Mouse (Mus musculus) A20 (cell line): ENCODE results near the gene Mon2.

Experiments
- DNase-seq: peaks from one replicate; pipeline ENCODE4 v3.0.0-alpha.2; 2011; ENCODE audit warnings: low read depth, low spot score

Mon2 gene

GRCm38 (mm10) chr10:123076245-123077023, at the start of gene Mon2:
TSS of gene Mon2 (minus strand) at chr10:123076505.
- peak; percentile 96 for DNase-seq

GRCm38 (mm10) chr10:123120666-123121392, 44.5 kb upstream of the Mon2 start:
- DNase-seq, result peak; percentile 33

GRCm38 (mm10) chr10:123116861-123117260, 40.6 kb upstream of the Mon2 start:
- no peak for DNase-seq

GRCm38 (mm10) chr10:123113466-123113865, 37.2 kb upstream of the Mon2 start:
- no peak for DNase-seq

GRCm38 (mm10) chr10:123112787-123113168, 36.5 kb upstream of the Mon2 start:
- no peak for DNase-seq

GRCm38 (mm10) chr10:123112056-123112786, 35.9 kb upstream of the Mon2 start:
- no peak for DNase-seq

- no peak for DNase-seq
These were observed 34.2 kb upstream of the Mon2 start for GRCm38 (mm10) chr10:123110548-123110947.

GRCm38 (mm10) chr10:123108527-123108926, 32.2 kb upstream of the Mon2 start:
- DNase-seq, result no peak

- no peak for DNase-seq
These were observed 31.8 kb upstream of the Mon2 start for GRCm38 (mm10) chr10:123108121-123108520.

GRCm38 (mm10) chr10:123101303-123101702, 25.0 kb upstream of the Mon2 start:
- DNase-seq, result no peak

GRCm38 (mm10) chr10:123100584-123100983, 24.3 kb upstream of the Mon2 start:
- no peak for DNase-seq

- no peak for DNase-seq
These were observed 18.2 kb upstream of the Mon2 start for GRCm38 (mm10) chr10:123094504-123094903.

GRCm38 (mm10) chr10:123092577-123092976, 16.3 kb upstream of the Mon2 start:
- no peak for DNase-seq

- DNase-seq, result peak; percentile 72
These were observed 15.4 kb upstream of the Mon2 start for GRCm38 (mm10) chr10:123091737-123092136.

GRCm38 (mm10) chr10:123089425-123089930, 13.2 kb upstream of the Mon2 start:
- no peak for DNase-seq

- DNase-seq, result no peak
These were observed 10.5 kb upstream of the Mon2 start for GRCm38 (mm10) chr10:123086847-123087246.

GRCm38 (mm10) chr10:123084900-123085641, 8.8 kb upstream of the Mon2 start:
- no peak for DNase-seq

GRCm38 (mm10) chr10:123084307-123084706, 8.0 kb upstream of the Mon2 start:
- DNase-seq, result no peak

- peak; percentile 42 for DNase-seq
These were observed 508 bp downstream of the Mon2 start for GRCm38 (mm10) chr10:123075751-123076242.

- DNase-seq, result no peak
These were observed 4.3 kb downstream of the Mon2 start for GRCm38 (mm10) chr10:123071997-123072396.

GRCm38 (mm10) chr10:123063021-123063420, 13.3 kb downstream of the Mon2 start:
- DNase-seq, result no peak
